Mouse (Mus musculus): ENCODE measurements around the gene Gm43064.
A peak's percentile ranks its signal among the peaks of the same experiment; 100 is the strongest.
"Not testable (repeated sequence)": the region's sequence is repeated elsewhere in the genome, so short reads cannot be mapped to it uniquely, and the experiment has no call there.

The Gm43064 gene

DNA sequence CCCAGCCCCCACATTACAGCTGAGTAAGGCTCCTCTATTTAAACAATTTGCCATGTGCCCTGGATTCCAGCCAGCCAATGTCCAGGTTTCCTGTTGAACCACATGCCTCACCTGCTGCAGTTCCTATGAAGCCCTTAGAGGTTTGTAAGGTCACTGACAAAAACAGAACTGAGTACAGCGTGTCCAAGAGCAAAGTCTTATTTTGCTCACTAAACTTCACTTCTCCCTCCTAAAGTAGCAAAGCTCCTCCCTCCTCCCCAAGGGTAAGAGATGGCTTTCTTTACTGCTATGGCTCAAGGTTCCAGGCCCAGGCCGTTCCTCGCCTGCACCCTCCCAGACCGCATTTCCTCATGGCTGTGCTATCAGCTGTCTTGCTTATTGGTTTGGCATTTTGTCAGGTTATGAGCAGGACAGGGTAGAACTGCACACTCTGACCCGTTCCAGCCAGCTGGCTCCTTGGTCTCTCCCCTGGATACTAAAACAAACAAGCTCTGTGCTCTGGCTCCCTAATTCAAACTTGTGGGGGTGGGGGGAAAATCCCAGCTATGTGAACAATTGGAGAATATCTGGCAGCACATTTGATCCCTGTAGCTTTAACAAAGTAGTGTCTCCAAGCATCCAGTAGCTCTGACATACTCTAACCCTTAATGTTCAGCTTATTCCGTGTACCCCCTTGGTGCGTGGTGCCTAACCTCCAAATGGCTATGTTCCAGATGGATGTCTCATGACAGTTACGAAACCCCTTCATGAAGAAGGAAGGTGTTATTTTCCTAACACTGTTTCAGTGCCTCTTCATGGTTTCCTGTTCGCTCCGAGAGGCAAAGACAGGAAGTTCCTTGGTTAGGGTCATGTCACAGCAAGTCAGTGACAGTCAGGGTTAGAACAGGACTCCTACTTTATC, 7.5 kb upstream of the Gm43064 start:
- DNase-seq, result peak; percentile 86 to 94

- DNase-seq, result peak; percentile 58 to 70
Observed at GRCm38 (mm10) chr3:103802861-103803260, 6.5 kb upstream of the Gm43064 start.

DNA sequence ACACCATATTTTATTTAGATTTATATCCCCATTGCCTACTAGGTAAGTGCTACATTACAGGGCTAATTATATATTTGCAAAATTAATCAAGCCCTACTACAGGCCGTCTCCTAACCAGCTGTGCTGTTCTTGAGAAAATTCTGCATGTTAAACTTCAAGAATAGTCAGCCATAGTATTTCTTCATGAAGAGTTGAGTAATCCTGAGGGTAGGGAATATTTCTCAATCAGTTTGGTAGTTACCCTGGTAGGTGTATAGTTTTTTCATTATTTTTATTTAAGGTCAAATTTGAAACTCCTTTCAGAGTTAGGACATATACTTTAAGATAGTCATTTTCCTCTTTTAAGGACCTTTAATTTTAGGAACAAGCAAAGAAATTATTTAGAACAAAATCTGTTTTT, 3.7 kb upstream of the Gm43064 start:
- no peak for DNase-seq

DNA sequence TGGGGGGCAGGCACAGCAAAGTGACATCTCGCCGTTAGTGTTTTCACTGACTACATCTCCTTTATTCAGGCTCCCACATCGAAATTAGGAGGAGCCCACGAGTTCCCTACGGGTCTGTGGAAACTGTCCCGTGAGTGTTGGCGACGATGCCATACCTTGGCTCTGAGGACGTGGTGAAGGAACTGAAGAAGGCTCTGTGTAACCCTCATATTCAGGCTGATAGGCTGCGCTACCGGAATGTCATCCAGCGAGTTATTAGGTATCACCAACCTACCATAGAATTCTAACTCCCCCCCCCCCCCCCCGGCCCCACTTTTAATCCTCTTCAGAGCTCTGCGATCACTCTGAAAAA, 402 bp downstream of the Gm43064 start:
- DNase-seq, result no peak

GRCm38 (mm10) chr3:103810967-103811366, 1.6 kb downstream of the Gm43064 start:
- DNase-seq, result no peak

- no peak for DNase-seq
Observed at GRCm38 (mm10) chr3:103827548-103827947, 18.2 kb downstream of the Gm43064 start.

DNA sequence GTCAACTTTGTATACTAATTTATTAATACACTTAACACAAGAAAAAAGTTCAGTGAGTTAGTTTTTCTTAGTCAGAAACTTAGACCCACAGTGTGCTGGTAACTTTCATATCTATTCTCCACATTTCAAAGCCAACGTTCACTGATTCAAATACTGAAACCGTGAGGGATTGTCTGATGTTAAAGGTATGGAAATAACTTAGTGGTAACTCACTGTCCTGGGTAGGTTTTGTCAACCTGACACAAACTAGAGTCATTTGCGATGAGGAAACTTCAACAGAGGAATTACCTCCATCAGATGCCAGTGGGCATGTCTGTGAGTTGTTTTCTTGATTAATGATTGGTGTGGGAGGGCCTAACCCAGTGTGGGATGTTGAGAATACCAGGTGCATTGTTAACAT, 19.7 kb downstream of the Gm43064 start:
- no peak for DNase-seq

GRCm38 (mm10) chr3:103830681-103831080, 21.3 kb downstream of the Gm43064 start:
- not testable (repeated sequence) for DNase-seq

DNA sequence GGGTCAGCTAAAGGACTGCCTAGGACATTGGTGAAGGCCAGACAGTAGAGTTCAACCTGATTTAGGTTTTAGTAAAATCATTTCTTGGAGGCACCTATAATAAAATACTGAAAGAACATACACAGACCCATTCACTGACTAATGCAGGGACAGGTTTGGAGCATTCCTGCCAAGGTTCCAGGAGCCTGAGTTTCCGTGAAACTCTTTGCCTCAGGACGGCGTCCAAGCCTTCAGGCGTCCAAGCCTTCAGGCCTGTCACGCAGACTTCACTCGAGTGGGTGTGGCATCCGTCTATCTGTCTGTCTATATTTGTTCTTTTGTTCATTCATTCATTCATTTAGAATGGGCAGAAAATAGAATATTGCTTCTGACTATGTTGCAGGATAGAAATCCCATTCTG, 21.8 kb downstream of the Gm43064 start:
- DNase-seq, result no peak

- DNase-seq, result no peak
Observed at GRCm38 (mm10) chr3:103832426-103832825, 23.1 kb downstream of the Gm43064 start, which contains the start of gene Bcl2l15. Gene Bcl2l15, plus strand, starts transcription at chr3:103832601.

DNA sequence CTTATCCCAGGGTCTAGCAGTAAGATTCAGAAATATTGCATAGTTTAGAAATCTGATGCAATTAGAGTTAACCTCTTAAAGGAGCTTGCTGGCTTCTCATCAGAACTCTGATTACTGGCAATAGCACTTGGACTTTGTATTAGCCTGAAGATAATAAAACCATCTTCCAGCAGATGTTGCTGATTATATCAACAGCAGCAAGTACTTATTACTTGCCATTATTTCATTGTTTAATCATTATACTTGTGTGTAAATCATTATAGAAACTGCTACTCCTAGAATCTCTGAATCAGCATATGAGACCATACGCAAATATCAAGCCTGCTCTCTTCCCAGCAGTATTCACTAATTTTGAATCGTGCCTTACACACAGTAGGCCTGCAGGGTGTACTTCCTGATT, 24.6 kb downstream of the Gm43064 start:
- no peak for DNase-seq

- DNase-seq, result no peak
Observed at GRCm38 (mm10) chr3:103835272-103835950, 26.0 kb downstream of the Gm43064 start.

GRCm38 (mm10) chr3:103835951-103836310, 26.6 kb downstream of the Gm43064 start:
- no peak for DNase-seq

DNA sequence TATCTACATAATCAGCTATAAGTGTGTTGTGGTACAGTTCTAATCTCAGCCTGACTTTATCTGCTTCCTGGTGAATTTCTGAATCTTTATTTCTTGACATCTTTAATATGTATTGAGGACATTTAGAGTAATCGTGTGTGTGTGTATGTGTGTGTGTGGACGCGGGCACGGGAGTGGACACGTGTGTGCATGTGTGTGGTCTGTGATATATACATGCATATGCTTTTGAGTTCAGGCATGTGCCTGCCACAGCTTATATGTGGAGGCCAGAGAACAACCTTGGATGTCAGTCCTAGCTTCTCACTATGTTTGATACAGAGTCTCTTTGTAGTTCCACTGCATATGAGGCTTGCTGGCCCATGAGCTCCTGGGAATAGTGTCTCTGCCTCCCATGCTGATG, 27.1 kb downstream of the Gm43064 start:
- no peak for DNase-seq

- DNase-seq, result peak in 1 of 2 experiments; percentile 37
Observed at GRCm38 (mm10) chr3:103839711-103840110, 30.3 kb downstream of the Gm43064 start.

- not testable (repeated sequence) for DNase-seq
Observed at GRCm38 (mm10) chr3:103840195-103840594, 30.8 kb downstream of the Gm43064 start.

GRCm38 (mm10) chr3:103840946-103841345, 31.6 kb downstream of the Gm43064 start:
- not testable (repeated sequence) for DNase-seq

DNA sequence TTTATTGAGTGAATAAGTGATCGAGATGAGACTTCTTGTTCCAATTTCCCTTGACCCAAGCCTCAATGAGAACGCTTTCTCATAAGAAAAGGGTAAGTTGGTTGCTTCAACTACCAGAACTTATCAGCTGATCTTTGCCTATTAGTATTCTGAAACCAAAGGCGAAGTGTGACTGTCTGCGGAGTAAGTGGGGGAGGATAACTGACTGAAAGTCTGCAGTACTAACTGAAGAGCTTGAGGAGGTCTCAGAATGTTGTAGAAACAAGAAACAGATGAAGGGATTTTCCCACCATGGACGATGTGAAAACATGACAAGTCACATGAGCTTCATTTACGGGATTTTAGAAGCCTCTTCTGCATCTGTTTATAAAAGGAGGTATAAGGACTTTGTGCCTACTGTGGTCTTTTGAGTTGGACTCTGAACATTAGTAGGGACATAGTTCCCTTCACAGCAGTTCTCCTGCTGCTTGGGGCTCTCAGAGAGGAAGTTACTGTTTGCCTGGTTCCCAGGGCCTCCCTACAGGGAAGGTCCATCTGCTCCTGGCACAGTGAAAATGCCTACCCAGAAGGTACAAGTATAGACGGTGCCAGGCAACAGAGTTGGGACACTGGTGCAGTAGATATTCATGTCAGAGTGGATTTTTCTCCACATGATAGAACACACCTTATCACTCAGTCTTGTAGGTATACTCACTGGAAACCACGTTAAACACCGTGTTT, 41.4 kb downstream of the Gm43064 start:
- DNase-seq, result peak; percentile 14 to 64

GRCm38 (mm10) chr3:103851481-103851880, 42.1 kb downstream of the Gm43064 start:
- no peak for DNase-seq

- DNase-seq, result no peak
Observed at GRCm38 (mm10) chr3:103851882-103852281, 42.5 kb downstream of the Gm43064 start.

- DNase-seq, result peak; percentile 73 to 84
Observed at GRCm38 (mm10) chr3:103852565-103853299, 43.4 kb downstream of the Gm43064 start.

GRCm38 (mm10) chr3:103853804-103854203, 44.4 kb downstream of the Gm43064 start:
- no peak for DNase-seq
